Mouse (Mus musculus): ENCODE results near the gene Trarg1.

GRCm38 (mm10) chr11:76699626-76700025 is 20.0 kb downstream of the Trarg1 start:
- TF ChIP-seq CTCF (IDR thresholded peaks at IDR 0.05; ENCODE audit: low read depth) (no peak), EP300 (IDR thresholded peaks at IDR 0.05; ENCODE audit: low read depth) (no peak)
